ENCODE assay signal across 8 mouse cellular contexts in genomic region chr14:46704316-46704751, GRCm38 (mm10). TPM values are rescaled to one million over a fixed set of nuclear protein-coding genes. Genes with fewer than 3 reads are reported as not detected.
A peak's percentile ranks its signal among the peaks of the same experiment; 100 is the strongest.
DNase-seq lines count a peak whose midpoint lies in the region; ATAC-seq lines count a peak whose summit lies in the region.

No protein-coding gene starts in this region.

- no peak overlapping the region for H3K9ac ChIP-seq in midbrain, embryonic 16.5 days (ENCODE audit: low read depth, low read length)

- DNase-seq in adrenal gland, adult 8-10 months, result peak; percentile 13
- peak; percentile 27 for DNase-seq in gonadal fat pad, adult 2 months (ENCODE audit: low read depth)
- peak; percentile 22 for DNase-seq in kidney, adult 9 months
- peak; percentile 77 for DNase-seq in lung, postnatal 14 days
- DNase-seq in midbrain, embryonic 10.5 days (ENCODE audit: low spot score), result no peak
- no peak for DNase-seq in layer of hippocampus, adult 9-11 months
- no peak for DNase-seq in cerebellum, postnatal 36 days

- 75% methylated on average over 9 of the region's 9 CpGs for WGBS in midbrain, embryonic 10.5 days
- WGBS in midbrain, embryonic 16.5 days, result 75% methylated on average over 9 of the region's 9 CpGs

- H3K27ac ChIP-seq in midbrain, embryonic 10.5 days (replicated peaks), result no peak overlapping the region; the same call in 1 of the 2 replicates
- no peak overlapping the region for H3K27ac ChIP-seq in midbrain, embryonic 16.5 days (ENCODE audit: low read length)

- no peak overlapping the region for H3K4me2 ChIP-seq in midbrain, embryonic 16.5 days (ENCODE audit: low read length)

- no peaks in the 10 kb centered on the region for H3K9me3 ChIP-seq in midbrain, embryonic 10.5 days (replicated peaks)
- no peaks in the 10 kb centered on the region for H3K9me3 ChIP-seq in midbrain, embryonic 16.5 days (replicated peaks; ENCODE audit: control insufficient read depth, low read length, poor library complexity, severe bottlenecking)

- no peaks in the 10 kb centered on the region for H3K36me3 ChIP-seq in midbrain, embryonic 10.5 days
- H3K36me3 ChIP-seq in midbrain, embryonic 16.5 days (ENCODE audit: control insufficient read depth, insufficient read depth, low read length), result no peaks in the 10 kb centered on the region

- ATAC-seq in midbrain, embryonic 16.5 days, result no peak

- H3K4me1 ChIP-seq in midbrain, embryonic 10.5 days, result 0 out of 2 replicates have a peak, but pooled peaks cover 2% of the 10 kb centered on the region
- H3K4me1 ChIP-seq in midbrain, embryonic 16.5 days (ENCODE audit: control insufficient read depth, insufficient read depth, low read length), result no peaks in the 10 kb centered on the region

- H3K4me3 ChIP-seq in midbrain, embryonic 10.5 days, result no peak overlapping the region
- no peak overlapping the region for H3K4me3 ChIP-seq in midbrain, embryonic 16.5 days (ENCODE audit: low read depth, low read length)

- H3K27me3 ChIP-seq in midbrain, embryonic 10.5 days (ENCODE audit: low read depth, poor library complexity, severe bottlenecking), result peaks cover 8% of the 10 kb centered on the region; the same call in 1 of the 2 replicates
- H3K27me3 ChIP-seq in midbrain, embryonic 16.5 days (ENCODE audit: control insufficient read depth, insufficient read depth, low read depth, low read length), result no peaks in the 10 kb centered on the region

RNA-seq across cellular contexts. Expression of gene Cdkn3, which starts 56.0 kb away (rescaled TPM):
- 1 to 10 TPM in 1 of 4 experiments, under 1 TPM in 3; 0.24 to 1.4 (median 0.68) TPM for total RNA-seq in adrenal gland, adult 8-10 months (2022)
- polyA plus RNA-seq in gonadal fat pad, adult 2 months (2012; rRNA removed), result 1.3 and 1.6 TPM in 2 replicates
- 51.4 and 56.5 TPM in 2 replicates for polyA plus RNA-seq in midbrain, embryonic 10.5 days (2016; fragmentation: Nextera tagmentation; extraction: Ambion mirVana)
- polyA plus RNA-seq in midbrain, embryonic 16.5 days (2015; fragmentation: Nextera tagmentation; extraction: Ambion mirVana), result 7.5 and 8.8 TPM in 2 replicates

Comparison
In these comparisons a context has a peak if more than half of its experiments do, and no peak if none do; other contexts are left out.
1. DNase-seq: peak in adrenal gland, adult 8-10 months (single experiment), gonadal fat pad, adult 2 months (single experiment), kidney, adult 9 months (single experiment) and lung, postnatal 14 days (single experiment); none in midbrain, embryonic 10.5 days (single experiment), layer of hippocampus, adult 9-11 months (single experiment) and cerebellum, postnatal 36 days (0 of 2).